Mouse (Mus musculus) lung, adult 2 months (tissue): ENCODE data around the gene Gm49369.

Experiments
- CTCF ChIP-seq: fragments of 200-500 bp; IDR thresholded peaks from 2 replicates; pipeline ENCODE4 v1.5.1; 2011; ENCODE audit warnings: mild to moderate bottlenecking, low read length, control low read depth; ENCODE audit not compliant: insufficient read depth
- POLR2A ChIP-seq: fragments of 200-500 bp; IDR thresholded peaks from 2 replicates; pipeline ENCODE4 v1.6.1; 2011; ENCODE audit warnings: low read depth, mild to moderate bottlenecking, control low read depth, low read length, borderline replicate concordance; ENCODE audit errors: extremely low read depth

DNA sequence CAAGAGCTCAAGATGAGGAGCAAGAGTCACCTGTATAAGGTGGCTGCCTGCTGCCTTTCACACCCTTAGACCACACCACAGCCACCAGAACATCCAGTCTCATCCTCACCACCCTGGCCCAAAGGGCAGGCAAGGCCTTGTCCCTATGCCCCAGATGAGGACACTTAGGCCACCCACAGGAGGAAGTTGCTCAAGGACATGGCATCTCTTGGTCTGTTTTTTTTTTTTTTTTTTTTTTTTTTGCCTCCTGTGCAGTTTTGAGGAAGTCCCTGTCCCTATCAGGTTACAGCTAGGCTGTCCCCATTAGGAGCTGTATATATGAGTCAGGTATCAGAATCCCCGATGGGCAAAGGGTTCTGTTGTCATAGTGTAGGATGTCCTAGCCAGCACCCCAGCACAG, 16.8 kb upstream of the Gm49369 start:
- TF ChIP-seq CTCF = no peak
- TF ChIP-seq POLR2A = no peak
